Mouse (Mus musculus) adrenal gland, adult 2 months (tissue): ENCODE measurements at regions not wholly inside any gene's neighbourhood (a gene's known extent, or its start where the extent isn't known, plus 50 kb on each side); places are given as distances from the start of the nearest gene placed in this dataset.

Source experiments
- DNase-seq: peaks from one replicate; pipeline ENCODE4 v3.0.0; 2021

DNA sequence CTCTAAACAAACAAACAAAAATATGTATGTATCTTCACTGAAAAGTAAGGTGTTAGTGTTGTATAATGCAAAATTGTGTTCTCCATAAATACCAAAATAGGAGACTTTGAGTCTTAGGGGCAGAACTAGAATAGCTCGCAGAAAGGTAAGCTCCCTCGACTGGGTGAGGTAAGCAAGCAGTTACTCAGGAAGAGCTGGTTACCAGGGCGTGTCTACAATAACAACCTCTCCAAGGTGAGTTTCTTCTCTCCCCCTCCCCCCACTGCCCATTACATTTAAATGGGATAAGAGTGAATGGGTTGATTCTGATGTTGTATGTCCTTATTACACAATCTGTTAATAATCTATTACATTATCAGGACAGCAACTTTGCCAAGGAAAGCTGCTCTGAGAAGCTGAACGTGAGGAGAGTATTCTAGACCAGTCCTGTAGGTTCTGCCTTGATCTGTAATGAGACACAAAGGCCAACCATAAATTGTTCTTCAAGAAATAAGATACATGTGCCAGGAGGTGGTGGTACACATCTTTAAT is 125.2 kb upstream of the Zfand5 start:
- DNase-seq = no peak

GRCm38 (mm10) chr19:21144659-21145283 is 127.3 kb upstream of the Zfand5 start:
- peak; percentile 58 for DNase-seq

GRCm38 (mm10) chr19:21143970-21144595 is 128.0 kb upstream of the Zfand5 start:
- peak; percentile 42 for DNase-seq

DNA sequence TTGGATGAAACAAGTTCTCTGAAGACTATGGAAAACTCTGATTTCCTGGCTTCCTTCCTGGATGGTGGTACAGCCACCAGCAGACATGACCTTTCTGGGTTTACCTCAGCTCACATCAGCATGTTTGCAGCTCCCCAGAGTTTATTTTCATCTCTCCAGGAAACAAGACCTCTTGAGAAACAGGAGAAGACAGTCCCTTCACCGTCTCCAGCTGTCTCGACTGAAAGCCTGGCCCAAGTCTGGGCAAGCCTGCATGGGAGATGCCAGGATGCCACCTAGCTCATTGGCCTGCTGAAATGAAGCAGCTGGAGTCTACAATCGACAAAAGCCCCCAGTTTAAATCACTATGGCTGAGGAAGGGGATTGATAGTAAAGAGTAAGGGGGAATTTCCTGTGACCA is 131.6 kb upstream of the Zfand5 start:
- no peak for DNase-seq

- no peak for DNase-seq
These were observed 133.0 kb upstream of the Zfand5 start for GRCm38 (mm10) chr19:21138998-21139495.

DNA sequence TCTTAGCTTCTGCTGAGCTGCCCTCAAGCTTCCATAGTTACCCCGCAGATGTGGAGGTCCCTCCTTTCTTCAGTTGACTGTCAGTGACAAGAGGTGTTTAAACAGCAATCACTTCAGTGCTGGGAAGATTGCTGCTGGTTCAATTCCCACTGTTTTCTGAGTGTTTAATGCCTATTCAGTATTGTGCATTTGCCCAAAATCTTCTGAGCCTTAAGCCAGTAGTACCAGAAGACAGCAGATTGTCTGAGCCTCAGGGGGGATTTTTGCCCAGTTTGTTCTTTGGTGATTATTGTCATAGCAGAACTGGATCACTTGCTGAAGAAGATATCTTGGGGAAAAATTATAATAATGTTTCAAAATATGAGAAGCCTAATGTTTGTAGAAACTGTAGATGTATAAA is 135.3 kb upstream of the Zfand5 start:
- DNase-seq = no peak

DNA sequence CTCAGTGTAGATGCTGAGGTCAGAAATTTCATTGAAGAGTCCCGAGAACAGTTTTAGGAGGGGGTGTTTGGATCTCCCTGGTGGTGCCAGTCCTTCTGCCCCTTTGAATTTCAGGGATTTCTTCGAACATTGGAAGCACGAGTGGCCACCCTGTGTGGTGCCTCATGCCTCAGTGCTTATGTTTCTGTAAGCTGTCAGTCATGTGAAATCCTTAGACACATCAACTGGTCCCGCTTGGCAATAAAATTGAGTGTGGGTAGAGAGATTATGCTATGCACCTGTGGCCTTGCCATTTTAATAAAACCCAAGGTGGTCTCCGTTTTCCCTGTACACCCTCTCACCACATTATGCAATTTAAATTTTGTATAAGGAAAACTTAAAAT is 136.1 kb upstream of the Zfand5 start:
- no peak for DNase-seq

GRCm38 (mm10) chr19:21135297-21135997 is 136.6 kb upstream of the Zfand5 start:
- DNase-seq = no peak

- DNase-seq = peak; percentile 5
These were observed 142.4 kb upstream of the Zfand5 start for GRCm38 (mm10) chr19:21129653-21130052.

DNA sequence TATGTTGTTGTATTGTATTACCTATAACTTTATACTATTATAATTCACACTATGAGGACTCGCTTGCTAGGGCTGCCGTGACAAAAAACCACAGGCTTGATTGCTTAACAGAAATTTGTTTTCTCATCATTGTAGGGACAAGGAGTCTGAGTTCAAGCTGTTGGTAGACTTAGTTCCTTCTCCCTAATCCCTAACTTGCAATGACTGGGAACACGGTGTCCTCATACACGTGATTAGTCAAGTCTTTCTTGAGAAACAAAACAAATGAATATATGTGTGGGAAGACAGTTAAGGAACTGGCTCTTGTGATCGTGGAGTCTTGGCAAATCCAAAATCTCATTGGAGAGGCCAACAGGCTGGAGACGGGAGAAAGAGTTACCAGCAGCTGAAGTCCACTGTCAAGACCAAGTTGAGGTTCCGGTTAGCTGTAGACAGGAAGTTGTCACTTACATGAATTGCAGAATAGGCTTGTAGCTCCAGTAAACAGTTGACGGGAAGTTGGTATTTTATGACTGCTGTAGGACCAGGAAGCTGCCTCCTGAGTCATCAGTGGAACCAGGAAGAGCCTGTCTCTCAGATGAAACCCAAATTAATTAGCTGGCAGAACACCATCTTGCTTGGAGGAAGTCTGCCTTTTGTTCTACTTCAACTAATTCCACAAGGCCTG is 144.9 kb upstream of the Zfand5 start:
- DNase-seq = peak; percentile 24

DNA sequence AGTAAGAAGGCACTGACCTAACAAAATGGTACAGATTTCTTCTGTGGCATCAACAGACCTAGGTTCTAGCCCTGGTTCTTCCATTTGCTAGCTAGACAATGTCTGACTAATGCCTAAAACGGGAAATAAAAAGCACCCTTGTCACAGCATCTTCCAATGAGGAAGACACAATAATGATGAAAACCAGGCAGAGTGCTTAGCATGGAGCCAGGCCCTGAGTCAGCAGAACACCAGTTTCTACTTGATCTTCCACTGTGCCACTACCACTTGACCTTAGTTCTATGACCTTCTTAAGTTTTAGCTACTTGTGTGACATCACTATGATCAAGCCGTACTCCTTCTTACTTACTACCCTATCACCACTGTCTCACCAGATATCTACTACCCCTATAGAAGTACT is 145.4 kb upstream of the Zfand5 start:
- DNase-seq = peak; percentile 7

- no peak for DNase-seq
These were observed 152.6 kb upstream of the Zfand5 start for GRCm38 (mm10) chr19:21119477-21119876.

GRCm38 (mm10) chr19:21118782-21119181 is 153.3 kb upstream of the Zfand5 start:
- no peak for DNase-seq

DNA sequence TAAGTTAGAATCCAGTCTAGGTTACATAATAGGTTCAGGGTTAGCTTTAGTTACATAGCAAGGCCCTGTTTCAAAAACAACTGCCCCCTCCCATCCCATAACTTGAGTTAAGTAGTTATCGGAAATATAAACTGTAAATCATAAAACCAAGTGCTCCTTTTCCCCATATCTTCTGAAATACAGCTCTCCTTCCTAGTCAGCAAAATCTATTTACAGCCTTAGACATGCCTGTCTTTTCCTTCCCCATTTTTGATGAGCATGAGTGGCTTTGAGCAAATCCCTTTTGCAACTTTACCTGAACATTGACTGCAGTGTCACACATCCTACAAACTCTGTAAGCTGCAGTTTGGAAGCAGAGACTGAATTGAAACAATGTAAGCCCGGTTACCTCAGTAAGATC is 156.4 kb upstream of the Zfand5 start:
- no peak for DNase-seq

- DNase-seq = no peak
These were observed 157.8 kb upstream of the Tmc1 start for GRCm38 (mm10) chr19:21111836-21112235.

GRCm38 (mm10) chr19:21108311-21108710 is 154.3 kb upstream of the Tmc1 start:
- no peak for DNase-seq

DNA sequence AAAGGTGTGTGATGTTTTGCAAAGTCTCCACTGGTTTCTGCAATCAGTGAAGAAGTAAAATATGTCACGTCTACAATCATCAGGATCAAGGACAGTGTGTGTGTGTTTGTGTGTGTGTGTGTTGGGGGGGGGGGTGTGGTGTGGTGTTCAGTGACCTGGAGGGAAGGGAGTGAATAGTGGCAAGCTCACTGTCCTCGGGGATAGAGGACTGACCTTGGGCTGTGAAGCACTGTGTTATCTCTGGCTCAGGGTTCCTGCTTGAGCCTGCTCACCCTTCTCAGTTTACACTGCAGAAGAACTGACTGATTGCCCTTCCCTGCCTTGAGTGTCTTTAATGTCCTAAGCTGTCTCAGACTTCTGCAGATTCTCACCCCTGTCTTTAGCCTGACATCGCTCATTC is 153.7 kb upstream of the Tmc1 start:
- DNase-seq = peak; percentile 60

GRCm38 (mm10) chr19:21107275-21107674 is 153.3 kb upstream of the Tmc1 start:
- no peak for DNase-seq

GRCm38 (mm10) chr19:21106766-21107165 is 152.8 kb upstream of the Tmc1 start:
- peak; percentile 54 for DNase-seq

- peak; percentile 86 for DNase-seq
These were observed 152.3 kb upstream of the Tmc1 start for GRCm38 (mm10) chr19:21106241-21106669.

DNA sequence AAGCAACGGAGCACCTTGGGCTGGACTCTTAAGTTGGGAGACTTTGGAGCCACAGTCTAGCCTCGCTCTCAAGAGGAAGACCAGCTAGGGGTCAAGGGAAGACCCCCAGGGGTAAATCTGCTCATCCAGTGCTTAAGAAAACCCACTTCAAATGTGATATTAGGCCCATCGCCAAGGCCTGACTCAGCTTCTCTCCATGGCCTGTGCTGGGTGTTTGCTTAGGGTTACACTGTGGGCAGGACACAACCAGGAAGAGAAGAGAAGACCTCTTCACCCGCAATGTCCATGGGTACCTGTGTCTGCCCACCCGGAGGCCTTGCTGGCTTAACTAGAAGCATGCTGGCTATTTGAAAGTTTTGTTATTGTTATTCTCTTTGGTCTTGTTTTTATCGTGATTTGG is 151.0 kb upstream of the Tmc1 start:
- peak; percentile 57 for DNase-seq

DNA sequence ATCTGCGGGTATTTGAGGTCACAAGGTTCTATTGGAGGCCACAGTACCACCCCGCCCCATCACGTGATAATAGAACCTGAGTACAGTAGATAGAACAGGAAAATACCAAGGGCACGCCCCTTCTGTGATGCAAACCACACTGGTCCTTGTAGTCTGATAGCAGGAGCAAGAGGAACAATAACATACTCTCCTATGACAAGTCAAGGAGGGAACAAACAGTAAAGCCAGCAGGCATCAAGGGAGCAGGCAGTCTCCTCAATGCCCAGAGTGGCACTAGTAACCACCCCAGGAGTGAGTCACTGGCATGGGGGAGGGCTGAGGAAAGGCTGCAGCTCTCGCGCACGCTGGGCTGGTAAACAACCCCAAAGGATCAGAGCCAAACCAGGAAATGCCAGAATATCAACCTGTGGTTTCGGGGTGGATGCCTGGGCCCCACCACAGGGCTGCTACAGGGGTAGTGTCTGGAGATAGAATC is 150.5 kb upstream of the Tmc1 start:
- DNase-seq = peak; percentile 92
